ENCODE assay signal across 8 mouse cellular contexts in genomic region chr2:174074621-174075020, GRCm38 (mm10). TPM values are rescaled to one million over a fixed set of nuclear protein-coding genes. Genes with fewer than 3 reads are reported as not detected.
DNase-seq lines count a peak whose midpoint lies in the region; ATAC-seq and TF ChIP-seq lines count a peak whose summit lies in the region.

No protein-coding gene starts in this region.

- under 1% methylated on average over 11 of the region's 13 CpGs for WGBS in kidney, postnatal 0 days
- 0% methylated on average over 8 of the region's 13 CpGs for WGBS in forebrain, embryonic 14.5 days
- WGBS in liver, embryonic 13.5 days (ENCODE audit: insufficient replicate concordance) = 2% methylated on average over 13 of the region's 13 CpGs

- H3K27me3 ChIP-seq in kidney, postnatal 0 days (ENCODE audit: insufficient read depth, low read length) = no peaks in the 10 kb centered on the region
- H3K27me3 ChIP-seq in forebrain, embryonic 14.5 days (replicated peaks; ENCODE audit: control insufficient read depth, insufficient read depth, low read length) = no peaks in the 10 kb centered on the region
- no peaks in the 10 kb centered on the region for H3K27me3 ChIP-seq in liver, embryonic 13.5 days

- TF ChIP-seq CTCF in kidney, postnatal 0 days (IDR thresholded peaks at IDR 0.05; ENCODE audit: low read depth) = no peak

- H3K4me3 ChIP-seq in kidney, postnatal 0 days (replicated peaks; ENCODE audit: low read depth, low read length) = peak overlapping the region; percentile 7; the same call in 1 of the 2 replicates
- H3K4me3 ChIP-seq in forebrain, embryonic 14.5 days (ENCODE audit: low read depth, low read length) = peak overlapping the region; percentile 53
- H3K4me3 ChIP-seq in liver, embryonic 13.5 days (replicated peaks) = peak overlapping the region; percentile 85

- no peak for ATAC-seq in kidney, postnatal 0 days (replicated peaks; ENCODE audit: low FRiP score, low read depth)
- ATAC-seq in forebrain, embryonic 14.5 days = peak; percentile 24
- ATAC-seq in liver, embryonic 13.5 days (ENCODE audit: low read depth) = no peak

- peak overlapping the region; percentile 95 for H3K27ac ChIP-seq in kidney, postnatal 0 days
- H3K27ac ChIP-seq in forebrain, embryonic 14.5 days (ENCODE audit: low read depth, low read length) = peak overlapping the region; percentile 80
- peak overlapping the region; percentile 82; the same call in 1 of the 2 replicates for H3K27ac ChIP-seq in liver, embryonic 13.5 days

- no peaks in the 10 kb centered on the region for H3K9me3 ChIP-seq in kidney, postnatal 0 days (replicated peaks; ENCODE audit: low read length)
- no peaks in the 10 kb centered on the region for H3K9me3 ChIP-seq in forebrain, embryonic 14.5 days (replicated peaks; ENCODE audit: control insufficient read depth, low read length)
- H3K9me3 ChIP-seq in liver, embryonic 13.5 days (replicated peaks) = no peaks in the 10 kb centered on the region

- intact Hi-C loops in left cerebral cortex, postnatal 36 days (cut with DNase I) = loop anchor here (5.0 to 10.0 kb wide), 4 partner anchors 38 to 490 kb away; partner anchors contain the start of gene Npepl1

- H3K36me3 ChIP-seq in kidney, postnatal 0 days (ENCODE audit: insufficient read depth, low read length) = no peaks in the 10 kb centered on the region
- no peaks in the 10 kb centered on the region for H3K36me3 ChIP-seq in forebrain, embryonic 14.5 days (ENCODE audit: control insufficient read depth, insufficient read depth, low read length)
- H3K36me3 ChIP-seq in liver, embryonic 13.5 days = no peaks in the 10 kb centered on the region

- H3K4me2 ChIP-seq in kidney, postnatal 0 days (ENCODE audit: low read length) = peak overlapping the region; percentile 98
- peak overlapping the region; percentile 88 for H3K4me2 ChIP-seq in forebrain, embryonic 14.5 days (ENCODE audit: low read length)
- peak overlapping the region; percentile 96 for H3K4me2 ChIP-seq in liver, embryonic 13.5 days

- H3K4me1 ChIP-seq in kidney, postnatal 0 days (replicated peaks; ENCODE audit: insufficient read depth, low read length) = peaks cover 20% of the 10 kb centered on the region
- H3K4me1 ChIP-seq in forebrain, embryonic 14.5 days (ENCODE audit: control insufficient read depth, insufficient read depth, low read length) = peaks cover 16% of the 10 kb centered on the region
- peaks cover 35% of the 10 kb centered on the region for H3K4me1 ChIP-seq in liver, embryonic 13.5 days (replicated peaks)

- H3K9ac ChIP-seq in kidney, postnatal 0 days (ENCODE audit: low read depth, low read length) = peak overlapping the region; percentile 62
- H3K9ac ChIP-seq in forebrain, embryonic 14.5 days (ENCODE audit: low read length) = peak overlapping the region; percentile 73
- peak overlapping the region; percentile 89 for H3K9ac ChIP-seq in liver, embryonic 13.5 days

- peak; percentile 62 for DNase-seq in kidney, postnatal 0 days (ENCODE audit: low spot score)
- DNase-seq in kidney, adult 8-10 months = no peak
- peak; percentile 82 for DNase-seq in embryo, embryonic 10.5 days (ENCODE audit: low spot score)
- DNase-seq in forebrain, embryonic 14.5 days (ENCODE audit: low spot score) = peak; percentile 56
- no peak for DNase-seq in liver, embryonic 13.5 days
- peak; percentile 43 for DNase-seq in yolk sac, embryonic 10.5 days (ENCODE audit: low spot score)
- no peak for DNase-seq in urinary bladder, postnatal 4 days (ENCODE audit: low spot score in 2 of 2)
- no peak for DNase-seq in left cerebral cortex, postnatal 36 days (ENCODE audit: low spot score in 2 of 2)

RNA-seq across cellular contexts. Expression of gene Stx16, which starts 1.5 kb away (rescaled TPM):
- 6.2 and 8.7 TPM in 2 replicates for polyA plus RNA-seq in kidney, postnatal 0 days (2015; fragmentation: Nextera tagmentation; extraction: Ambion mirVana)
- 9.1 and 9.2 TPM in 2 replicates for polyA plus RNA-seq in forebrain, embryonic 14.5 days (2014; fragmentation: Nextera tagmentation; extraction: Ambion mirVana)
- 3.2 and 3.3 TPM in 2 replicates for polyA plus RNA-seq in liver, embryonic 13.5 days (2015; fragmentation: Nextera tagmentation; extraction: Ambion mirVana)
- 10 to 100 TPM; 51.0 to 65.6 TPM for total RNA-seq in left cerebral cortex, postnatal 36 days (2021)

RNA-seq across cellular contexts. Expression of gene Npepl1, which starts 35.5 kb away (rescaled TPM):
- polyA plus RNA-seq in kidney, postnatal 0 days (2015; fragmentation: Nextera tagmentation; extraction: Ambion mirVana) = 50.2 and 51.5 TPM in 2 replicates
- 20.3 and 20.6 TPM in 2 replicates for polyA plus RNA-seq in forebrain, embryonic 14.5 days (2014; fragmentation: Nextera tagmentation; extraction: Ambion mirVana)
- 29.8 and 31.1 TPM in 2 replicates for polyA plus RNA-seq in liver, embryonic 13.5 days (2015; fragmentation: Nextera tagmentation; extraction: Ambion mirVana)
- 10 to 100 TPM; 12.1 to 12.4 TPM for total RNA-seq in left cerebral cortex, postnatal 36 days (2021)

Comparison
In these comparisons a context has a peak if more than half of its experiments do, and no peak if none do; other contexts are left out.
1. DNase-seq: peak in kidney, postnatal 0 days (single experiment), embryo, embryonic 10.5 days (single experiment), forebrain, embryonic 14.5 days (single experiment) and yolk sac, embryonic 10.5 days (single experiment); none in kidney, adult 8-10 months (0 of 2), liver, embryonic 13.5 days (single experiment), urinary bladder, postnatal 4 days (0 of 2) and left cerebral cortex, postnatal 36 days (0 of 2).
2. H3K4me3 ChIP-seq: peak in every context shown above with its lines; median percentile 85 in liver, embryonic 13.5 days; 53 in forebrain, embryonic 14.5 days; 7 in kidney, postnatal 0 days.
3. Peak in every context shown above with its lines, with median percentiles within 50 percentile points of each other: H3K27ac ChIP-seq, H3K4me2 ChIP-seq and H3K9ac ChIP-seq.